Mouse (Mus musculus) liver, adult 2 months (tissue): ENCODE data around the gene Ckb. TPM values are rescaled to one million over a fixed set of nuclear protein-coding genes. Genes with fewer than 3 reads are reported as not detected.

ENCODE experiments used
- DNase-seq: peaks from one replicate; pipeline ENCODE4 v3.0.0-alpha.2; 2011; ENCODE audit warnings: low read depth, low spot score; ENCODE audit errors: extremely low read depth
- H3K27ac ChIP-seq: fragments of 200-500 bp; replicated peaks from 2 replicates; pipeline ENCODE4 v1.5.1; 2012; ENCODE audit warnings: low read depth, mild to moderate bottlenecking, control low read depth, inconsistent platforms, low read length; ENCODE audit not compliant: insufficient read depth
- H3K27me3 ChIP-seq: fragments of 200-500 bp; 2 replicates; pipeline ENCODE4 v1.6.1; 2012; ENCODE audit warnings: mild to moderate bottlenecking, moderate library complexity, low read length, inconsistent platforms; ENCODE audit not compliant: control insufficient read depth, insufficient read depth
- H3K36me3 ChIP-seq: fragments of 200-500 bp; 2 replicates; pipeline ENCODE4 v1.6.1; 2012; ENCODE audit warnings: low read length, inconsistent platforms; ENCODE audit not compliant: control insufficient read depth, insufficient read depth
- H3K4me1 ChIP-seq: fragments of 200-500 bp; 2 replicates; pipeline ENCODE4 v1.6.1; 2011; ENCODE audit warnings: low read length; ENCODE audit not compliant: control insufficient read depth, insufficient read depth
- H3K4me3 ChIP-seq: fragments of 200-500 bp; 2 replicates; pipeline ENCODE4 v1.5.1; 2011; ENCODE audit warnings: low read depth, mild to moderate bottlenecking, control low read depth, low read length, moderate library complexity; ENCODE audit not compliant: insufficient read depth
- H3K79me2 ChIP-seq: fragments of 200-500 bp; 2 replicates; pipeline ENCODE4 v1.6.1; 2012; ENCODE audit warnings: inconsistent platforms, mild to moderate bottlenecking, low read length, moderate library complexity; ENCODE audit not compliant: control insufficient read depth, insufficient read depth
- H3K9ac ChIP-seq: fragments of 200-500 bp; 2 replicates; pipeline ENCODE4 v1.6.1; 2012; ENCODE audit warnings: low read depth, mild to moderate bottlenecking, control low read depth, inconsistent platforms, low read length
- CTCF ChIP-seq: fragments of 200-500 bp; IDR thresholded peaks from 2 replicates; pipeline ENCODE4 v1.5.1; 2011; ENCODE audit warnings: low read depth, low read length, control low read depth
- POLR2A ChIP-seq: fragments of 200-500 bp; IDR thresholded peaks from 2 replicates; pipeline ENCODE4 v1.6.1; 2011; ENCODE audit warnings: low read length, control low read depth; ENCODE audit not compliant: insufficient read depth; ENCODE audit errors: extremely low read depth
- WGBS: fragments of 180-500 bp; shearing (Covaris S2); methylation state at CpG from one replicate; pipeline ENCODE4 v1.1.7; 2018; 5-methylcytosine and 5-hydroxymethylcytosine counted together
- polyA plus RNA-seq: library from polyadenylated mRNA; depleted of rRNA; stranded (reverse); fragments of >200 nt; gene quantifications from 2 replicates; pipeline ENCODE4 v1.2.3, GENCODE M21; 2012
- total RNA-seq: library from RNA; depleted of rRNA; stranded (reverse); fragments of >200 nt; gene quantifications from 2 replicates; pipeline ENCODE4 v1.2.3, GENCODE M21; 2014

Gene Ckb
- total and polyA plus RNA-seq, 2 experiments = 9.7 to 17.8 TPM

DNA sequence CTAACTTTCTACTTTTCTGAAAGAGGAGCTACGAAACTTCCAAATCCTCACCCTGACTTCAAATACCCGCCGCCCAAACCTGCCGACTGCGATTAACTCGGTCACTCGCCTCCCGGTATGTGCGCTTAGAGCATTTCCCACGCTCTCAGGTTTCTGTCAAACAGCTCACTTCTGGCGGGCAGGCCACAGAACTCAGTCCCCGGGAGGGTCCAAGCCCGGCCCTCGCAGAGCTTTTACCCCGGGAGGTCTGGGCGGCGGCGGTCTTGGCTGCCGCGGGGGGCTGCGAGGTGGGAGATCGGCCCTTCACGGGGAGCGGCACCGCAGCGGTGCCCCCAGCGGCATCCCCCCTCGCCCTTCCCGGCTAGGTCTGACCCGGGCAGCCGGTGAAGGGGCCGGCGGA, 40.3 kb upstream of the Ckb start:
- peaks cover 13% of the 10 kb centered on the region for H3K36me3 ChIP-seq
- peaks cover 8% of the 10 kb centered on the region; the same call in 1 of the 2 replicates for H3K79me2 ChIP-seq
- H3K27ac ChIP-seq = peak overlapping the region; percentile 23; the same call in 1 of the 2 replicates
- H3K4me1 ChIP-seq = peaks cover 10% of the 10 kb centered on the region
- no peak for DNase-seq
- WGBS = 0% methylated on average over 32 of the region's 33 CpGs
- H3K9ac ChIP-seq = peak overlapping the region; percentile 78
- no peak for TF ChIP-seq CTCF
- TF ChIP-seq POLR2A = no peak
- no peaks in the 10 kb centered on the region for H3K27me3 ChIP-seq
- peak overlapping the region; percentile 75 for H3K4me3 ChIP-seq

DNA sequence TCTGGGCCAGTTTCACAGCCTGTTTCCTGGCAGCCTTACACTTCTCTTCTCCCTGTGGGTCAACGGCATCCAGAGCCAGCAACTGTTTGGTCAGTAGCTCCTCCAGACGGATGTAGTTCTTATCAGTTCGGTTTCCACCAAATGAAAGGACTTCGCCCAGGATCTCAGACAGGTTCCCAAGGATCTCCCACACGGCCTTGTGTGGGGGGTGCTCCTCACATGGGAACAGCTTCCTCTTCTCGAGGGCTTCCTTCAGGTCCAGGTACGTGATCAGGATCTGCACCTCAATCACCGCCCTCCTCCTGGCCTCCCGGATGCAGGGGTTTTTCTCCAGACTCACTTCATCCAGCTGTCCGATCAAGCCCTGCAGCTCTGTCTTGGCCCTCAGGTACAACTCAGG, 38.0 kb upstream of the Ckb start:
- 75% methylated on average over 10 of the region's 10 CpGs for WGBS
- peaks cover 11% of the 10 kb centered on the region for H3K4me1 ChIP-seq
- H3K9ac ChIP-seq = no peak overlapping the region
- peaks cover 8% of the 10 kb centered on the region; the same call in 1 of the 2 replicates for H3K79me2 ChIP-seq
- no peaks in the 10 kb centered on the region for H3K27me3 ChIP-seq
- H3K4me3 ChIP-seq = no peak overlapping the region
- TF ChIP-seq POLR2A (no peak), CTCF (no peak)
- H3K36me3 ChIP-seq = peaks cover 13% of the 10 kb centered on the region
- H3K27ac ChIP-seq = no peak overlapping the region
- no peak for DNase-seq

- Histone ChIP-seq H3K4me3 (no peak overlapping the region), H3K4me1 (peaks cover 11% of the 10 kb centered on the region), H3K27ac (no peak overlapping the region), H3K36me3 (peaks cover 13% of the 10 kb centered on the region), H3K27me3 (no peaks in the 10 kb centered on the region), H3K9ac (no peak overlapping the region), H3K79me2 (peaks cover 4% of the 10 kb centered on the region; the same call in 1 of the 2 replicates)
- WGBS = 77% methylated on average over 4 of the region's 4 CpGs
- no peak for TF ChIP-seq CTCF
- TF ChIP-seq POLR2A = no peak
- no peak for DNase-seq
Observed at GRCm38 (mm10) chr12:111708181-111708580, 36.0 kb upstream of the Ckb start.

GRCm38 (mm10) chr12:111705186-111705973, 33.2 kb upstream of the Ckb start:
- Histone ChIP-seq H3K4me1 (peaks cover 4% of the 10 kb centered on the region; the same call in 1 of the 2 replicates), H3K36me3 (peaks cover 10% of the 10 kb centered on the region), H3K27ac (peak overlapping the region; percentile 25), H3K79me2 (no peaks in the 10 kb centered on the region), H3K4me3 (no peak overlapping the region), H3K27me3 (no peaks in the 10 kb centered on the region), H3K9ac (no peak overlapping the region)
- no peak for DNase-seq
- no peak for TF ChIP-seq CTCF
- TF ChIP-seq POLR2A = no peak
- 46% methylated on average over 15 of the region's 15 CpGs for WGBS

- DNase-seq = no peak
- Histone ChIP-seq H3K4me1 (peaks cover 4% of the 10 kb centered on the region; the same call in 1 of the 2 replicates), H3K36me3 (peaks cover 5% of the 10 kb centered on the region; the same call in 1 of the 2 replicates), H3K79me2 (no peaks in the 10 kb centered on the region), H3K9ac (no peak overlapping the region), H3K27me3 (no peaks in the 10 kb centered on the region), H3K4me3 (no peak overlapping the region), H3K27ac (peak overlapping the region; percentile 25; the same call in 1 of the 2 replicates)
- WGBS = 64% methylated on average over 9 of the region's 9 CpGs
- no peak for TF ChIP-seq CTCF
- TF ChIP-seq POLR2A = no peak
Observed at GRCm38 (mm10) chr12:111704609-111705008, 32.5 kb upstream of the Ckb start.

DNA sequence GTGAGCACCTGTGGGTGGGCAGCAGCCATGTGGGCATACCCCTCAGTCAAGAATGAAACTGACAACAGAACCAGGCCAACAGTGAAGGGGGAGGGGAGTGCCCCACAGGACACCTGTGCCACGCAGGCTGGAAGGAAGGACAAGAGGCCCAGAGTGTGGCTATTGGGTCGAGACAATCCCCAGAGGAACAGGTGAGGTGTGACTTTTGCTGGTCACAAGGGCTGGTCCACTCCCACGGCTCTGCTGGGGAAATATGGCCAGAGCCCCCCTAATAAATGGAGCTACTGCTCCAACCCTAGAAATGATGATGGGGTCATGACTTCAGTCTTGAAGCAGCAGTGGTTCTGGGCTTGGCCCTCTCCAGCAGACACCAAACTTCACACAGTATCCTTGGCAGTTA, 31.2 kb upstream of the Ckb start:
- H3K27ac ChIP-seq = no peak overlapping the region
- no peak overlapping the region for H3K4me3 ChIP-seq

More for the DNA sequence above, 31.2 kb upstream of the Ckb start:
- DNase-seq = no peak
- H3K4me1 ChIP-seq = peaks cover 4% of the 10 kb centered on the region; the same call in 1 of the 2 replicates
- no peaks in the 10 kb centered on the region for H3K36me3 ChIP-seq
- H3K79me2 ChIP-seq = no peaks in the 10 kb centered on the region
- H3K27me3 ChIP-seq = no peaks in the 10 kb centered on the region
- TF ChIP-seq POLR2A (no peak), CTCF (no peak)
- WGBS = 76% methylated on average over 3 of the region's 3 CpGs
- H3K9ac ChIP-seq = no peak overlapping the region
